Mouse (Mus musculus) myocyte (in vitro differentiated cells): Measurements from ENCODE around the gene Ifit1. TPM values are rescaled to one million over a fixed set of nuclear protein-coding genes. Genes with fewer than 3 reads are reported as not detected.

Experiments
- H3K27me3 ChIP-seq: one replicate; pipeline ENCODE4 v1.6.1; 2011; ENCODE audit not compliant: control insufficient read depth, insufficient read depth, insufficient read length
- H3K36me3 ChIP-seq: one replicate; pipeline ENCODE4 v1.6.1; 2011; ENCODE audit not compliant: control insufficient read depth, insufficient read depth
- H3K4me2 ChIP-seq: one replicate; pipeline ENCODE4 v1.6.1; 2011; ENCODE audit warnings: low read depth, control low read depth
- H3K4me3 ChIP-seq: one replicate; pipeline ENCODE4 v1.5.1; 2011; ENCODE audit warnings: mild to moderate bottlenecking, control low read depth, moderate library complexity
- H3K79me2 ChIP-seq: one replicate; pipeline ENCODE4 v1.6.1; 2011; ENCODE audit not compliant: control insufficient read depth, insufficient read depth
- H3ac ChIP-seq: one replicate; pipeline ENCODE4 v1.6.1; 2011; ENCODE audit not compliant: control insufficient read depth, insufficient read length
- CEBPB ChIP-seq: IDR thresholded peaks from 2 replicates; pipeline ENCODE4 v1.6.1; 2011; ENCODE audit warnings: mild to moderate bottlenecking, moderate library complexity; ENCODE audit not compliant: poor library complexity, insufficient read depth, severe bottlenecking
- E2F4 ChIP-seq: IDR thresholded peaks from one replicate; pipeline ENCODE4 v1.6.1; 2011; ENCODE audit warnings: mild to moderate bottlenecking, control low read depth, moderate library complexity; ENCODE audit not compliant: insufficient read depth
- MAX ChIP-seq: IDR thresholded peaks from one replicate; pipeline ENCODE4 v1.6.1; 2011; ENCODE audit warnings: low read depth, mild to moderate bottlenecking, control low read depth
- MYOD1 ChIP-seq, 3 experiments: IDR thresholded peaks; one replicate each; pipeline ENCODE4 v1.6.1; 2011; ENCODE audit warnings: control low read depth in 2 of 3, low read depth in 2 of 3, mild to moderate bottlenecking in 2 of 3, moderate library complexity in 1 of 3; ENCODE audit not compliant: insufficient read length in 2 of 3, control insufficient read depth in 1 of 3
- MYOG ChIP-seq, 3 experiments: IDR thresholded peaks; one replicate each; pipeline ENCODE4 v1.6.1; 2011; ENCODE audit warnings: control low read depth in 2 of 3, low read depth in 2 of 3, mild to moderate bottlenecking in 2 of 3; ENCODE audit not compliant: insufficient read length in 2 of 3, control insufficient read depth in 1 of 3, insufficient read depth in 1 of 3
- POLR2A ChIP-seq: IDR thresholded peaks from one replicate; pipeline ENCODE4 v1.6.1; 2011; ENCODE audit warnings: low read depth, mild to moderate bottlenecking, control low read depth, moderate library complexity; ENCODE audit not compliant: insufficient read length
- POLR2AphosphoS2 ChIP-seq: IDR thresholded peaks from one replicate; pipeline ENCODE4 v1.6.1; 2011; ENCODE audit warnings: low read depth, control low read depth; ENCODE audit not compliant: insufficient read length
- REST ChIP-seq: IDR thresholded peaks from one replicate; pipeline ENCODE4 v1.6.1; 2011; ENCODE audit warnings: mild to moderate bottlenecking, control low read depth, moderate library complexity; ENCODE audit not compliant: insufficient read depth, insufficient read length
- SRF ChIP-seq: IDR thresholded peaks from one replicate; pipeline ENCODE4 v1.6.1; 2011; ENCODE audit warnings: low read depth; ENCODE audit not compliant: control insufficient read depth, insufficient read length
- TCF12 ChIP-seq: IDR thresholded peaks from one replicate; pipeline ENCODE4 v1.6.1; 2011; ENCODE audit warnings: mild to moderate bottlenecking, control low read depth; ENCODE audit not compliant: poor library complexity, insufficient read depth, severe bottlenecking
- TCF3 ChIP-seq: IDR thresholded peaks from one replicate; pipeline ENCODE4 v1.6.1; 2011; ENCODE audit warnings: low read depth, control low read depth; ENCODE audit not compliant: insufficient read length
- USF1 ChIP-seq: IDR thresholded peaks from one replicate; pipeline ENCODE4 v1.6.1; 2011; ENCODE audit warnings: low read depth, mild to moderate bottlenecking, control low read depth, moderate library complexity
- polyA plus RNA-seq: library from polyadenylated mRNA; unstranded; fragments of >200 nt; fragmentation: generic; extraction: Trizol; gene quantifications from one replicate; pipeline ENCODE4 v1.2.1, GENCODE M21; 2012; ENCODE audit warnings: missing spikeins

Gene Ifit1
- polyA plus RNA-seq, 1 experiment = 0.53 TPM

DNA sequence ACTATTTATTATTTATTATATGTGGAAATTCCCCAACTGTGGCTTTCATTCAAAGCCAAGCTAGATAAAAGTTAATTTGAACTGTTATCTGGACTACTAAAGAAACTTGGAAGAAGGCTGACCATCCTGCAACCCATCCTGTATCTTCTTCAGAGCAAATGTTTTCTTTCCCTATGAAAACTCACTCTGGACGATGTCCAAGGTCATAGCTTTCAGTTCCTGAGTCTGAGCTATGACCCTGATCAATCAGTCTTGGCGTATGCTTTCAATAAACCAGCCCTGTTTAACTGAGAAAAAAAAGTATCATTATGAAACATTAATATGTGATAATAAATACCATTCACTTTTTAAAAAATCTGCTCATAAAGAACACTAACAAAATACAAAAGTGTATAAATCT lies 56.8 kb downstream of the Ifit1 start:
- Histone ChIP-seq H3K4me3 (no peak overlapping the region), H3ac (no peak overlapping the region), H3K36me3 (no peaks in the 10 kb centered on the region), H3K27me3 (no peaks in the 10 kb centered on the region), H3K4me2 (no peak overlapping the region), H3K79me2 (no peaks in the 10 kb centered on the region)
- TF ChIP-seq MYOG (IDR thresholded peaks at IDR 0.05; ENCODE audit: control insufficient read depth in 1 of 3, insufficient read depth in 1 of 3, insufficient read length in 2 of 3, low read depth in 2 of 3) (no peak), SRF (no peak), CEBPB (no peak), MAX (no peak), REST (no peak), USF1 (no peak), TCF12 (no peak), TCF3 (no peak), E2F4 (no peak), POLR2A (no peak)

DNA sequence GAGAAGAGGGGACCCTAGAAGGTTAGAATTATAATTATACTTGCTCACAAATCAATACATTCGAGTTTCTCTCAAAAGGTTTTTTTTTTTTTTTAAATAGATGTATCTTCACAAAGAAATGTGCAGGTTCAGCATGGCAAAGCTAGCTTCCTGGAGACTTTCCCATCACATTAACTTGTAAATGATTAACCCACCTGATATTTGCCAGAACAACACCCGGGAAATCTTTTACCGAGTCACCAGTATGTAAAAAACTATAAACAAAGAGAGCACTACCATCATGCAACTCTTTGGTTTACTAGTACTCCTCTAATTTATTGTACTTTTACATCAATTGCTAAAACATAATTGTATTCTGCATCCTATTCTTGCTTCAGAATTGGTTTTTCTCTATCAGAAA lies 57.8 kb downstream of the Ifit1 start:
- no peaks in the 10 kb centered on the region for H3K79me2 ChIP-seq
- TF ChIP-seq CEBPB (no peak), MYOG (IDR thresholded peaks at IDR 0.05; ENCODE audit: control insufficient read depth in 1 of 3, insufficient read depth in 1 of 3, insufficient read length in 2 of 3, low read depth in 2 of 3) (no peak), MYOD1 (IDR thresholded peaks at IDR 0.05; ENCODE audit: control insufficient read depth in 1 of 3, insufficient read length in 2 of 3, low read depth in 2 of 3) (no peak), POLR2AphosphoS2 (no peak), TCF12 (no peak), POLR2A (no peak), E2F4 (no peak), SRF (no peak), MAX (no peak)
- no peaks in the 10 kb centered on the region for H3K36me3 ChIP-seq
- no peak overlapping the region for H3ac ChIP-seq
- no peak overlapping the region for H3K4me2 ChIP-seq
- H3K27me3 ChIP-seq = no peaks in the 10 kb centered on the region
- no peak overlapping the region for H3K4me3 ChIP-seq

DNA sequence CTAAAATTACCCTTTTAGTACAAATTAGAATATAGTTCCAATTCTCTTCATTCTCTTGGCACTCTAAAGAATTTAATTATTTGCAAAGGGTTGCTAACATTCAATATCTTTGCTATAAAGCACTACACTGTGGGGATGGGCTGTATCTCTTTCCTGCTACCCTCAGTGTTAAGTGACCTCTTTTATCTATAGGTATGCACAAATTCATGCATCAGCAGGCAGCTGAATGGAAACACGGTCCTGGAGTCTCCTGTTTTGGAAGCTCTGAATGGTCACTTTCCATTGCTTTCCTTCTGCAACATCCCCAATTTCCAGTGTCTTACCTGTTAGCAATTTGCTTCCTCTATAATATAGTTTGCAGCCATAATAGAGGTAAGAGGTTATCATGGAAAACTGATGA lies 58.2 kb downstream of the Ifit1 start:
- TF ChIP-seq MYOG (IDR thresholded peaks at IDR 0.05; ENCODE audit: control insufficient read depth in 1 of 3, insufficient read depth in 1 of 3, insufficient read length in 2 of 3, low read depth in 2 of 3) (no peak), SRF (no peak), POLR2A (no peak), POLR2AphosphoS2 (no peak), TCF3 (no peak), MAX (no peak), USF1 (no peak), MYOD1 (IDR thresholded peaks at IDR 0.05; ENCODE audit: control insufficient read depth in 1 of 3, insufficient read length in 2 of 3, low read depth in 2 of 3) (no peak), E2F4 (no peak), REST (no peak), TCF12 (no peak), CEBPB (no peak)
- H3K36me3 ChIP-seq = no peaks in the 10 kb centered on the region
- no peak overlapping the region for H3K4me2 ChIP-seq
- no peak overlapping the region for H3ac ChIP-seq
- no peaks in the 10 kb centered on the region for H3K27me3 ChIP-seq
- no peaks in the 10 kb centered on the region for H3K79me2 ChIP-seq
- H3K4me3 ChIP-seq = no peak overlapping the region

DNA sequence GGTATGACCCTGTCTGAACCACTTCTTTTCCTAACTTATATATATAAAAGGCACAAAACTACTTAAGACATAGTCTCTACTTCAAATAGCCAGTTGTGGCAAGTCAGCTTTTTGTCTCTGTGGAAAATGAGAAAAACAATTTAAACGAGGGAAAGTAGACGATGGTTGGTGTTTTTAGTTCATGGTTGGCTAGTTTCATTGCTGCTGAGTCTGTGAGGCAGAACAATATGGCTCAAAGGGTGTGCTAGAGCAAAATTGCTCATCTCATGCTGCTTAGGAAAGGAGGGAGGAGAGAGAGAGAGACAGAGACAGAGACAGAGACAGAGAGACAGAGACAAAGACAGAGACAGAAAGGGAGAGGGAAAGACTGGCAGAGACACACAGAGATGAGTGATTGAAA lies 58.6 kb downstream of the Ifit1 start:
- no peak overlapping the region for H3K4me2 ChIP-seq
- TF ChIP-seq TCF3 (no peak), MYOG (IDR thresholded peaks at IDR 0.05; ENCODE audit: control insufficient read depth in 1 of 3, insufficient read depth in 1 of 3, insufficient read length in 2 of 3, low read depth in 2 of 3) (no peak), REST (no peak), MYOD1 (IDR thresholded peaks at IDR 0.05; ENCODE audit: control insufficient read depth in 1 of 3, insufficient read length in 2 of 3, low read depth in 2 of 3) (no peak), MAX (no peak), POLR2AphosphoS2 (no peak)
- H3K36me3 ChIP-seq = no peaks in the 10 kb centered on the region
- H3K27me3 ChIP-seq = no peaks in the 10 kb centered on the region
- no peaks in the 10 kb centered on the region for H3K79me2 ChIP-seq
- no peak overlapping the region for H3ac ChIP-seq
- H3K4me3 ChIP-seq = no peak overlapping the region

Other genes starting within 250 kb of the Ifit1 start
- 9.9 TPM for gene Ch25h, start 165.7 kb upstream of the Ifit1 start, polyA plus RNA-seq
- gene Lipa, start 113.4 kb upstream of the Ifit1 start, polyA plus RNA-seq = 21.4 TPM
- 1.8 TPM for gene Ifit2, start 90.2 kb upstream of the Ifit1 start, polyA plus RNA-seq
- 0.23 TPM for gene Ifit3, start 57.3 kb upstream of the Ifit1 start, polyA plus RNA-seq
- 0.05 TPM for gene Ifit1bl1, start 38.9 kb upstream of the Ifit1 start, polyA plus RNA-seq
- 0.02 TPM for gene Ifit3b, start 32.9 kb upstream of the Ifit1 start, polyA plus RNA-seq
- gene Ifit1bl2, start 128 bp upstream of the Ifit1 start, polyA plus RNA-seq = 0.02 TPM
- gene Slc16a12, start 106.4 kb downstream of the Ifit1 start, polyA plus RNA-seq = 0.04 TPM
- 3.5 TPM for gene Pank1, start 238.6 kb downstream of the Ifit1 start, polyA plus RNA-seq